Mouse (Mus musculus) c-Kit-positive CD71-negative TER-119-negative erythroid progenitor cells, embryonic 14.5 days (primary cell): ENCODE measurements at regions not wholly inside any gene's neighbourhood (a gene's known extent, or its start where the extent isn't known, plus 50 kb on each side); places are given as distances from the start of the nearest gene placed in this dataset.
"Not testable (repeated sequence)": the region's sequence is repeated elsewhere in the genome, so short reads cannot be mapped to it uniquely, and the experiment has no call there.

Experiments used
- DNase-seq: peaks from one replicate; pipeline ENCODE4 v3.0.0-alpha.2; 2013; ENCODE audit warnings: low read depth

DNA sequence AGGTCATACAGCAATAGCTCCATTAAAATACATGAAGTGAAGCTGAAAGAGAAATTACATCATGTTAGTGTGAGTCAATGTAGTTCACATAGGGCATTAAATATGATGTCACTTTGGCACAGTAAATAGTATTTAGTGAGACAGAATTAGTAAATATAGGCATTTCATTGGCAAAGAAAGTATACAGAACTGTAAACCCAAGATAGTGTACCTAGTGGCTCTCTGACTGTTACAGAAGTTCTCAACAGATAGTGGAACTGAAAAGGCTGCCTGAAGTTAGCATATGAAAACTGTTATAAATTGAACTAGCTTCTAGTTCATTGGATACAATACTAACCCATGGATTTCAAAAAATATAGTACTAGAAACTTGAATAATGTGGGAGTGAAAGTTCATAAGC lies 1642.1 kb upstream of the Cdh6 start:
- DNase-seq = no peak

DNA sequence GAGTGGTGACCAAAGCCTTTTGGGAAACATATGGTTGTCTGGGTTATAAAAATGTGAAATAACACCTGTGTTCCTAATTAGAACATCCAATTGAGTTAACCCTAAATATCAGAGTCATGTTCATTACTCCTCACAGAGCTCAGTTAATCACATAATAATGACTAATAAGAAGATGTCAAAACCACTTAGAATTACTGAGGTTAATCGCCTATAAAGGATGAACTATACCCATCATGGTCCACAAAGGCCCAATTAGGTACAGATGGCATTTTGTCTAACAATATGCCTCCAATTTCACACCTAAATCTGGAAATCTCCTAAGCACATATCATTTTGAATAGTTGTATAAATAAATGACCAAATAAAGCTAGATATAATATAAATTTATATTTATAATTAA lies 1633.4 kb upstream of the Cdh6 start:
- DNase-seq = no peak

DNA sequence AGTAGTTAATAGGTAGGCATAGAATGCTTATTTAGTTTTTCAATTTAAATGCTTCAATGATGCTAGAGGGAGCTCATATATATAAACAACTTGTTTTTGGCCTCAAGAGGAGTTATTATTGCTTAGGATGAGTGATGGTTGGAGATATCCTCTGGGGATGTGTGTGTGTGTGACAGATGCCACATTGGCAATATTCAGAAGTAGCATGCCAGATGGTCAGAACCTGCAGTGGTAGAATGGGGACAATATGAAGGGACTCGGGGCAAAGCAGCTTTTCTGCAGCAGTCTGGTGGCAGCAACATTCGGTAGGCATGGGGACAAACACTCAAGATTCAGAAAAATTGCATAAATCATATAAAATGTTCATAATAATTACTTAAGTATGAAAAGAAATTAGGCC lies 1621.7 kb upstream of the Cdh6 start:
- DNase-seq = no peak

DNA sequence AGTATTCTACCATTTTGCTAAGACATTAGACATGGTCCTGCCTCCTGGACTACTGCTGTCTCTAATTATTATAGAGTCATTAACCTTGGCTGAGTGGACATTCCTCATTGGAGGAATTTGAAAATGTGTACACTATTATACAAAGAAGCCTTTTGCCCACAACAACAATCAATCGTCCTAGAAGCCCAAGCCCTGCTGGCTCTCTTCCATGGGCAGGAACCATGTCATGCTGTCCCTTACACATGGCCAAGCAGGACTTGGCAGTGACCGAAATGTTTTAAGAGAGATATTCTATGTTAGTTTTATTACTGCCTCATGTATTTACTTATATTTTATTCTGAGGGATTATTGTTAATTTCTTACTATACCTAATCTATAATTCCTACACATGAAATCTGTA lies 1607.3 kb upstream of the Cdh6 start:
- no peak for DNase-seq

DNA sequence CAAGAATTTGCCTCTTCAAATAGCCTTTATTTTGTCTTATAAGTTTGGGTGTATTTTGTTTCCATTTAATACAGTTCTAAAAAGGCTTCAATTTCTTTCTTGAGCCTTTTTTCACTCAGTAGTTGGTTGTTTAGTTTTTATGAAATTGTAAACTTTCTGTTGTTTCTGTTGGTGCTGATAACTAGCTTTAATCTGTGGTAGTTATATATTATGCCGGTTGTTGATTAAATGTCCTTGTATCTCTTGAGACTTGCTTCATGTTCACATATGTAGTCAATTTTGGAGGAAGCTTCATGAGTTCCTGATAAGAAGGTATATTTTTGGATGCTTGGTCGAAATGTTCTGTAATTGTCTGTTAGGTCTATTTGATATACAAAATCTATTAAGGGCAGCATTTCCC lies 1568.3 kb upstream of the Cdh6 start:
- DNase-seq = no peak

DNA sequence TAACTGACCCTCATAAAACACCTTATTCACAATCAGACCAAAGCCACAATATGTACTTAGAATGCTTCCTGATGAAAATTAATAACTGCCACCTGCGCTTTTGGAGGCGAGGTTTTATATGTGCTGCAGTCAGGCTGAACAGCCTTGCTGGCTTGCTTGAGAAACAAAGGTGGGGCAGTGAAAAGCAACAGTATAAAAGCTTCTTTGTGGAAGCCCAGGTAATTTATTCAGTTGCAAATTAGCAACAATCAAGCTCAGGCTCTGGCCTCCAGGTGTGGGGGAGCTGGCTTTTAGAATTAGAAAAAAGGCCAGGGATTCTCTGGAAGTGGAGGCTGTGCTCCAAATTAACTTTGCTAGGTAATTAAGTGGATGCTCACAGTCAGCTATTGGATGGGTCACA lies 1524.5 kb upstream of the Cdh6 start:
- DNase-seq = not testable (repeated sequence)

DNA sequence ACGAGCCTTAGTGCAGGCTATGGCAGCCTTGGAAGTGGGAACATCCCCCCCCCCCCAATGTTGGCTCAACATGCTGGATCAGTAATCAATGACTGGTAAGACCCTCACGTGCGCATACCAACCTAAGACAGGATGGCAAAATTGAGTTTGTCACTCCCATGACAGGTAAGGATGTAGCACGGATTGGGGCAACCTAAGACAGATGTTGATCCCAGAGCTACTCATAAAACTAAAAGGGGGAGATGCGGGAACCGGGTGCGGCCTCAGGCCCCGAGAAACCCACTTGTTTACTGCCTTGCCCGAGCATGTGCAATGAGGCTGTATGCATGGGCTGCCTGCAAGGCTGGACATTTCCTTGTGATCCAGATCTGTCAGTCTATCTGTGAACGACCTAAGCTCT lies 1523.0 kb upstream of the Cdh6 start:
- no peak for DNase-seq

DNA sequence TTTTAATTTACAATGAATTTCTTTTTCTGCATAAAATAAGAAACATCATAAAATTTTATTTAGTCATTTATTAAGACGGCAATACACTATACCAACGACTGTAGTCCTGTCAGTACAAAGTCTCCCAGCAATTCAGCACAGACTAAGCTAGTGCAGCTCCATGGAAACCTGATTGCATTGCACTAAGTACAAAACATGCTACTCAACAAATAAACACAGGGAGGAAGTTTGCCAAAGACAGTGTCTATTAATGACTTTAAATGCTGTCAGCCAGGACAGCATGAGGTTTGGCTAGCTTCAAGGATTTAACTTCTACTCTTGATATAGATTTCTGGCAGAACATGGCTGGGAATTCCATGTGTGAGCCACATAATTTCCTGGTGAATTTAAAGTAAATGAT lies 1515.7 kb upstream of the Cdh6 start:
- DNase-seq = no peak

DNA sequence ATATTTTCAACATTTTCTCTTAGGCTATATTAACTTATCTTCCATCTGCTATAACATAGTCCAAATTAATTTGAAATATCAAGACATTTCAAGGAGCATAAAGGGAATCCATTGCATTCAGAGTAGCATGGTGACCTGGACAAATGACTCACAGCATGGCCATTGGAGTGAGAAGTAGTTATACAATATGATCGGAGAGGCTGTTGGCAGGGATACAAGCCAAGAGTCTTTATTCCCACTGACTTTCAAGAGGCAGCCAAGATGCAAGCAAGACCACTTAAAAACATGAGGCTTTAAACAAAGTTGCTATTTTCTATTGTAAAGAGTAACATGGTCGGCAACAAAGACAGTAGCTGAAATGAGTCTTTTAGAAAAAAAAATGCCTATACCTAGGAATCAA lies 1468.8 kb upstream of the Cdh6 start:
- no peak for DNase-seq

DNA sequence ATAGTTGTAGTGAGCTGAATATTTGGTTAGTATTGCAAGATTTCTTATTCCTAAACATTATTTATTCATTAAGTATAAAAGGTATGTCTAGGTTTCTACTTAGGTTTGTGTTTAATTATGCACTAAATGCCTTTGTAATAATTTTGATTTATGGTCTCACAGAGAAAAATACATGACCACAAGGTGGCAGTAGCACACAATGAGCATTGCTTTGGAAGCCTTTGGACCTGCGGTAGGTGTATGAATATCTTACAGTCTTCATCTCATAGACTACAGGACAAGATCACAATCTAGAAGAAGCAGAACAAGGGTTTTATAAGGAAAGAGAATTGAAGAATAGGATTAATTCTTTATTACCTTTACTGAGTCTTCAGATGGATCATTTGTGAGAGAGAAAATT lies 1455.0 kb upstream of the Cdh6 start:
- peak; percentile 6 for DNase-seq

DNA sequence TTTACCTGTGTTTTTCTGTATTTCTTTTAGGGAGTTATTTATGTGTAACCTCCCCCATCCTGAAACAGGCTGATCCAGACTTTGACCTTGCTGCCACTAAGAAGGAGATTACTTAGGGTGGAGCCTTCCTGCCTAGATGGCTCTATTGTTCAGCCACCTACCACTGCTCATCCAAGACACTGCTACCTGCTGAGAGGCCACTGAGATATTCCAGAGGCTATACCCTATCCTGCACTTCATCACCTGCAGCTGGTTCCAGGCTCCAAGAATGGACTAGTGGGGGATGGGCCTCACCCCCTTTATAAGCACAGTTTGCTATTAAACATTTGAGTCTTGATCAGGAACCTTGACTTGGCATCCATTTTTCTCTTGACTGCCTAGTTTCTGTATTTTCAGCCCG lies 1433.2 kb upstream of the Cdh6 start:
- no peak for DNase-seq
